Mouse (Mus musculus) intestine, postnatal 0 days (tissue): ENCODE results near the gene Zfp467. TPM values are rescaled to one million over a fixed set of nuclear protein-coding genes. Genes with fewer than 3 reads are reported as not detected.

Experiments used
- ATAC-seq: fragments of 200-750 bp; cut with Nextera tagmentation; 2 replicates; pipeline ENCODE4 v1.8.0; 2017; ENCODE audit warnings: mild to moderate bottlenecking, moderate TSS enrichment, moderate library complexity
- H3K27ac ChIP-seq: fragments of 300-500 bp; sonication (generic); 2 replicates; pipeline ENCODE4 v1.5.1; 2014; ENCODE audit warnings: mild to moderate bottlenecking, low read depth, low read length, moderate library complexity
- H3K27me3 ChIP-seq: fragments of 300-500 bp; sonication (generic); replicated peaks from 2 replicates; pipeline ENCODE4 v1.6.1; 2014; ENCODE audit warnings: low read length, mixed read lengths; ENCODE audit not compliant: control insufficient read depth, insufficient read depth
- H3K36me3 ChIP-seq: fragments of 300-500 bp; sonication (generic); 2 replicates; pipeline ENCODE4 v1.6.1; 2014; ENCODE audit warnings: mild to moderate bottlenecking, moderate library complexity; ENCODE audit not compliant: control insufficient read depth, insufficient read depth
- H3K4me1 ChIP-seq: fragments of 300-500 bp; sonication (generic); replicated peaks from 2 replicates; pipeline ENCODE4 v1.6.1; 2014; ENCODE audit warnings: antibody characterized with exemption, low read length, mixed read lengths; ENCODE audit not compliant: control insufficient read depth, insufficient read depth
- H3K4me2 ChIP-seq: fragments of 300-500 bp; sonication (generic); replicated peaks from 2 replicates; pipeline ENCODE4 v1.6.1; 2014; ENCODE audit warnings: low read depth, mild to moderate bottlenecking, moderate library complexity
- H3K4me3 ChIP-seq: fragments of 300-500 bp; sonication (generic); 2 replicates; pipeline ENCODE4 v1.5.1; 2014; ENCODE audit warnings: low read depth, low read length
- H3K9ac ChIP-seq: fragments of 300-500 bp; sonication (generic); 2 replicates; pipeline ENCODE4 v1.6.1; 2014; ENCODE audit warnings: mild to moderate bottlenecking, low read depth, low read length
- H3K9me3 ChIP-seq: fragments of 300-500 bp; sonication (generic); 2 replicates; pipeline ENCODE4 v1.6.1; 2016; ENCODE audit warnings: mixed run types; ENCODE audit not compliant: control insufficient read depth
- CTCF ChIP-seq: sonication (generic); IDR thresholded peaks from 2 replicates; pipeline ENCODE4 v1.5.1; 2016; ENCODE audit warnings: low read depth, mild to moderate bottlenecking, control low read depth, antibody characterized with exemption, moderate library complexity
- WGBS: fragments of 180-500 bp; shearing (Covaris S2); extraction: QIAGEN DNeasy Blood & Tissue Kit; methylation state at CpG from one replicate; pipeline ENCODE4 v1.1.7; 2014; 5-methylcytosine and 5-hydroxymethylcytosine counted together
- polyA plus RNA-seq: library from polyadenylated mRNA; unstranded; fragments of >200 nt; fragmentation: Nextera tagmentation; extraction: Ambion mirVana; gene quantifications from 2 replicates; pipeline ENCODE4 v1.2.1, GENCODE M21; 2015

The Zfp467 gene
- polyA plus RNA-seq = 18.9 and 19.3 TPM in 2 replicates

- peak; percentile 17; the same call in 1 of the 2 replicates for TF ChIP-seq CTCF
- peak within 1 kb of the TSS; percentile 91 for H3K27ac ChIP-seq
- no peaks in the 10 kb centered on the region; the same call in none of the 2 replicates for H3K4me1 ChIP-seq
- ATAC-seq = peak; percentile 26
- H3K9ac ChIP-seq = peak within 1 kb of the TSS; percentile 80
- peak within 1 kb of the TSS; percentile 94 for H3K4me2 ChIP-seq
- peaks cover 18% of the 10 kb centered on the region for H3K36me3 ChIP-seq
- peak within 1 kb of the TSS; percentile 78 for H3K4me3 ChIP-seq
- WGBS = under 1% methylated on average over 64 of the region's 65 CpGs
- no peaks in the 10 kb centered on the region for H3K9me3 ChIP-seq
- no peaks in the 10 kb centered on the region for H3K27me3 ChIP-seq
Observed at GRCm38 (mm10) chr6:48445181-48446101, at the start of gene Zfp467. Gene Zfp467, minus strand, starts transcription at chr6:48445825.

- Histone ChIP-seq H3K9me3 (no peaks in the 10 kb centered on the region), H3K27me3 (no peaks in the 10 kb centered on the region), H3K9ac (no peak overlapping the region), H3K4me3 (no peak overlapping the region), H3K4me2 (no peak overlapping the region), H3K27ac (no peak overlapping the region), H3K36me3 (no peaks in the 10 kb centered on the region; the same call in 1 of the 2 replicates), H3K4me1 (no peaks in the 10 kb centered on the region)
- peak; percentile 70 for ATAC-seq
- no peak for TF ChIP-seq CTCF
- 34% methylated on average over 8 of the region's 8 CpGs for WGBS
Observed at GRCm38 (mm10) chr6:48493136-48493730, 47.6 kb upstream of the Zfp467 start.

- no peak overlapping the region for H3K9ac ChIP-seq
- WGBS = 69% methylated on average over 9 of the region's 9 CpGs
- no peak for ATAC-seq
Observed at GRCm38 (mm10) chr6:48491361-48491760, 45.7 kb upstream of the Zfp467 start.

GRCm38 (mm10) chr6:48489741-48490140 lies 44.1 kb upstream of the Zfp467 start:
- 93% methylated on average over 3 of the region's 3 CpGs for WGBS
- Histone ChIP-seq H3K4me2 (no peak overlapping the region), H3K36me3 (no peaks in the 10 kb centered on the region; the same call in 1 of the 2 replicates), H3K4me1 (no peaks in the 10 kb centered on the region), H3K4me3 (no peak overlapping the region), H3K9ac (no peak overlapping the region), H3K27me3 (no peaks in the 10 kb centered on the region), H3K9me3 (no peaks in the 10 kb centered on the region), H3K27ac (no peak overlapping the region)
- no peak for TF ChIP-seq CTCF
- no peak for ATAC-seq

More at GRCm38 (mm10) chr6:48491361-48491760, 45.7 kb upstream of the Zfp467 start:
- Histone ChIP-seq H3K4me3 (no peak overlapping the region), H3K4me1 (no peaks in the 10 kb centered on the region), H3K36me3 (no peaks in the 10 kb centered on the region; the same call in 1 of the 2 replicates), H3K9me3 (no peaks in the 10 kb centered on the region), H3K27ac (no peak overlapping the region), H3K27me3 (no peaks in the 10 kb centered on the region), H3K4me2 (no peak overlapping the region)
- TF ChIP-seq CTCF = no peak

GRCm38 (mm10) chr6:48487747-48488725 lies 42.4 kb upstream of the Zfp467 start:
- H3K4me2 ChIP-seq = peak overlapping the region; percentile 47
- TF ChIP-seq CTCF = peak; percentile 13; the same call in 1 of the 2 replicates
- no peaks in the 10 kb centered on the region for H3K27me3 ChIP-seq
- H3K27ac ChIP-seq = no peak overlapping the region
- no peaks in the 10 kb centered on the region for H3K36me3 ChIP-seq
- no peaks in the 10 kb centered on the region for H3K4me1 ChIP-seq
- no peaks in the 10 kb centered on the region for H3K9me3 ChIP-seq
- no peak overlapping the region for H3K9ac ChIP-seq
- H3K4me3 ChIP-seq = no peak overlapping the region
- WGBS = 15% methylated on average over 16 of the region's 25 CpGs
- ATAC-seq = no peak
